13 mouse cellular contexts compared by ENCODE assay signal in the genomic region with DNA sequence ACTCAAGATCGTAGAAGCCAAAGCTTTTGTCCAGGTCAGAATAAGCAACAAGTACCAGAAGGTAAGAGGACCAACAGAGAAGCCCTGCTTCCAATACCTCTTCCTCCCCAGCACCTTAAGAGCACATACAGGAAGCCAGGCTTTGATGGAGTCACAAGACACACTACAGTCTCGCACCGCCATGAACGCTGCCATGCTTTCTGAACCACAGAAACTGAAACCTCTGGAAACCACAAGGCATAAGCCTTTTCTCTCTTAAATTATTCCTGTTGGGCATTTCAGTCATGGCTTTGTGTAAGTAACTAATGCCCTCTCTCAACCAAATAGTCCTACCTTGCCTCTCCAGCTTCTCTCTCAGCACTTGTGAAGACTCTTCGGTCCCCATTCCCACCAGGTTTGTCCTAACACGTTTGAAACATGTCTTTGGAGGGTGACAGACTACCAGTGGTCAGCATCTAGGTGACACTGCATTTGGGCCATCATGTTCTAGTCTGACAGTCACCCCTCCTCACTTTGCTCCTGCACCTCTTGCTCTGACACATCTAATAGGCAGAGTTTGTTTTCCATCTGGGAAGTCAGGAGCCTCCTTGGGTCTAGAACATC.
"Had no signal": no experiment of that assay in that cellular context is flagged by ENCODE, and none has a peak within 500 bp of the region (broad histone marks: within the 10 kb centered on the region; RNA-seq: fewer than 3 reads in every experiment).

No protein-coding gene starts in this region.

- H3K9ac ChIP-seq: liver, embryonic 15.5 days; neural tube, embryonic 15.5 days; stomach, embryonic 15.5 days had no signal

- DNase-seq: kidney, adult 8-10 months; kidney, postnatal 25 days; lung, adult 2 months; lung, postnatal 36 days; right cerebral cortex, postnatal 4 days; spleen, adult 18-20 months had no signal

- H3K4me3 ChIP-seq: left cerebral cortex, adult 2 months; limb, embryonic 10.5 days; liver, embryonic 15.5 days; neural tube, embryonic 15.5 days; stomach, embryonic 15.5 days had no signal

- H3K27me3 ChIP-seq: liver, embryonic 15.5 days; neural tube, embryonic 15.5 days; stomach, embryonic 15.5 days had no signal

- ATAC-seq: lung, postnatal 0 days had no signal

- H3K36me3 ChIP-seq: limb, embryonic 10.5 days; liver, embryonic 15.5 days; neural tube, embryonic 15.5 days; stomach, embryonic 15.5 days had no signal

- H3K27ac ChIP-seq: left cerebral cortex, adult 2 months; limb, embryonic 10.5 days; liver, embryonic 15.5 days; neural tube, embryonic 15.5 days; stomach, embryonic 15.5 days had no signal

- H3K9me3 ChIP-seq: limb, embryonic 10.5 days; liver, embryonic 15.5 days; neural tube, embryonic 15.5 days; stomach, embryonic 15.5 days had no signal

- H3K4me2 ChIP-seq: liver, embryonic 11.5 days; liver, embryonic 15.5 days; neural tube, embryonic 15.5 days; stomach, embryonic 15.5 days had no signal
